Mouse (Mus musculus): ENCODE data around the gene Ndufs7.

DNA sequence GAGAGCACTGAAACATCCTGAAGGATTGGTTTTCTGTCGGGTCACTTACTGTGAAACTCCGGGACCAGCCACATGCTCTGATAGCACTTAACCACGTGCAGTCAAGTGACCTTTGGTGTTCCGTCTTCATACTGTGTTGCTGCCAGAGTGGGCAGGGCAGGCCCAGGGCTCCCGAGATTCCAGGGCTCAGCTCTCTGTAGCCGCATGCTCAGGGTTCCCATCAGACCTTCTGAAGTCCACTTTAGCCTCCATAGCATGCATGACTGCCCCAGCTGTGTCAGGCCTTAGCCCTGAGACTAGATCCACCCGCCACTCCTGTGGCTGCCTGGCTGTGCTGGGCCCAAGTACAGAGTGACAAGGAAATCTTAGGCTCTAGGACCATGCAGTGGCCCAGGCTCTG is 32.4 kb downstream of the Ndufs7 start:
- TF ChIP-seq CTCF (IDR thresholded peaks at IDR 0.05; ENCODE audit: low read depth) (no peak), EP300 (IDR thresholded peaks at IDR 0.05; ENCODE audit: low read depth) (no peak)

Measured in heart, postnatal 0 days (tissue).